Mouse (Mus musculus) hindbrain, embryonic 11.5 days (tissue): ENCODE data around the gene Golga4. TPM values are rescaled to one million over a fixed set of nuclear protein-coding genes. Genes with fewer than 3 reads are reported as not detected.

Experiments
- ATAC-seq: fragments of 200-750 bp; cut with Nextera tagmentation; 2 replicates; pipeline ENCODE4 v1.8.0; 2017; ENCODE audit warnings: mild to moderate bottlenecking, moderate TSS enrichment, moderate library complexity; ENCODE audit not compliant: low FRiP score
- DNase-seq: peaks from one replicate; pipeline ENCODE4 v3.0.0-alpha.2; 2015; ENCODE audit warnings: low spot score
- H3K27ac ChIP-seq: fragments of 300-500 bp; sonication (generic); 2 replicates; pipeline ENCODE4 v1.5.1; 2014; ENCODE audit warnings: mild to moderate bottlenecking, low read depth, low read length
- H3K27me3 ChIP-seq: fragments of 300-500 bp; sonication (generic); 2 replicates; pipeline ENCODE4 v1.6.1; 2014; ENCODE audit warnings: mild to moderate bottlenecking, low read length, moderate library complexity, mixed read lengths; ENCODE audit not compliant: control insufficient read depth, insufficient read depth
- H3K36me3 ChIP-seq: fragments of 300-500 bp; sonication (generic); 2 replicates; pipeline ENCODE4 v1.6.1; 2014; ENCODE audit warnings: mild to moderate bottlenecking, low read length, moderate library complexity, mixed read lengths; ENCODE audit not compliant: control insufficient read depth, insufficient read depth
- H3K4me1 ChIP-seq: fragments of 300-500 bp; sonication (generic); replicated peaks from 2 replicates; pipeline ENCODE4 v1.6.1; 2014; ENCODE audit warnings: low read length, mixed read lengths; ENCODE audit not compliant: control insufficient read depth, insufficient read depth
- H3K4me2 ChIP-seq: fragments of 300-500 bp; sonication (generic); replicated peaks from 2 replicates; pipeline ENCODE4 v1.6.1; 2014; ENCODE audit warnings: mild to moderate bottlenecking, low read depth, low read length
- H3K4me3 ChIP-seq: fragments of 300-500 bp; sonication (generic); 2 replicates; pipeline ENCODE4 v1.5.1; 2014; ENCODE audit warnings: low read depth, low read length
- H3K9ac ChIP-seq: fragments of 300-500 bp; sonication (generic); 2 replicates; pipeline ENCODE4 v1.6.1; 2014; ENCODE audit warnings: low read depth, low read length
- H3K9me3 ChIP-seq: fragments of 300-500 bp; sonication (generic); 2 replicates; pipeline ENCODE4 v1.6.1; 2016; ENCODE audit warnings: low read length; ENCODE audit not compliant: control insufficient read depth
- WGBS: fragments of 180-500 bp; shearing (Covaris S2); extraction: QIAGEN DNeasy Blood & Tissue Kit; methylation state at CpG from one replicate; pipeline ENCODE4 v1.1.7; 2014; 5-methylcytosine and 5-hydroxymethylcytosine counted together
- polyA plus RNA-seq: library from polyadenylated mRNA; unstranded; fragments of >200 nt; fragmentation: Nextera tagmentation; extraction: Ambion mirVana; gene quantifications from 2 replicates; pipeline ENCODE4 v1.2.1, GENCODE M21; 2014

The Golga4 gene
- polyA plus RNA-seq, 1 experiment from 2014 or later: 64.8 TPM

GRCm38 (mm10) chr9:118487096-118487395, 19.0 kb upstream of the Golga4 start:
- Histone ChIP-seq H3K27me3 (peaks cover 67% of the 10 kb centered on the region), H3K4me2 (no peak overlapping the region), H3K9ac (no peak overlapping the region), H3K9me3 (no peaks in the 10 kb centered on the region), H3K4me1 (no peaks in the 10 kb centered on the region), H3K27ac (no peak overlapping the region), H3K4me3 (no peak overlapping the region), H3K36me3 (no peaks in the 10 kb centered on the region)
- DNase-seq (peak; percentile 46), ATAC-seq (no peak)
- WGBS: under 1% methylated on average over 9 of the region's 9 CpGs

DNA sequence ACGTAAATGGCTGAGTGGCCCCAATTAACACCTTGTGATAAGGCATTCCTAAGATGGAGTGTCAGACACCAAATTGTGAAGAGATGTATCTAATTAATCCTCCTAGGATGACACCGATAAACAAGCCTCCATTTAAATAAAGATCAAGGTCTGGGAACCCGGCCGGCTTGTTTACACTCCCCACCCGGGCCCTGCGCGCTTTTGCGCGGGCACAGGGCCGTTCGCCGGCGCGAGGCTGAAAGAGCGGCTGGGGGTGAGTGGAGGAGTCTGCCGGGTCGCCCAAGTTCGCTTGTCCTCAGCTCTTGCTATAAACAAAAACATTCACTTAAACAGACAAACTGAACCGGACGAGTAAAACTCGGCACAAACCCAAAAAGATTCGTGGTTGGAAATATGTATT, 18.4 kb upstream of the Golga4 start:
- no peaks in the 10 kb centered on the region for H3K36me3 ChIP-seq
- peak; percentile 56 for DNase-seq

DNA sequence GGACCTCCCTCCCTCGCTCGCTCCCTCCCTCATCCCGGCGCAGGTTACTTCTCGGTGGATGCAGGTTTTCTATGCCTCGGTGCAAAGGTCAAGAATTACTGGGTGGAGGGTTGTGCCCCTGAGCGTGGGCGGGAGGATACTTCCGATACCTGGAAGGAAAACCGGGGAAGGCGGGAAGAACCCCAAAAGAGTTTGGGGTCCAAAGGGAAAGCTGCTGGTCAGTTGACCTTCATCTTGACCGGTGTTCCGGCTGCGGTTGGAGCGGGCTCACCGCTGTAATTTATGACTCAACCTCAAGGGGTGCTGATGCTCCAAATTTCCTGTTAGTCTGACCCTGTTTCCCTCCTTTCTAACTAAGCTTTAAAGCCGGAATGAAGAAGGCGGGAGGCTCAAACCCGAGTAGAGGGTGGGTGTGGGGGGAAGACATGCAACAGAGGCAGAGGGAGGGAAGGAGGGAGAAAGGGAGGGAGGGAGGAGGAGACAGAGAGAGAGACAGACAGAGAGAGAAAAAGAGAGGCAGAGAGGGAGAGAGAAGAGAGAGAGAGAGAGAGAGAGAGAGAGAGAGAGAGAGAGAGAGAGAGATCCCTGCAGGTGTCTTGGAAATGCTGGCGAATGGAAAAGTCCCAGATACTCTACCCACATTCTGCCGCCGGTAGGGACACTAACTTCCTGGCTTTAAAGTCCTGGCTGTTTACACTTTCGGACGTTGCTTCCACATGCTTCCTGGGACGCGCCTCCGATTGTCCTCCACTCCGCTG, 17.8 kb upstream of the Golga4 start:
- peak; percentile 58; the same call in 1 of the 2 replicates for ATAC-seq
- Histone ChIP-seq H3K36me3 (no peaks in the 10 kb centered on the region), H3K4me1 (no peaks in the 10 kb centered on the region), H3K4me3 (peak overlapping the region; percentile 15), H3K27ac (no peak overlapping the region), H3K4me2 (peak overlapping the region; percentile 37), H3K9ac (no peak overlapping the region), H3K27me3 (peaks cover 58% of the 10 kb centered on the region), H3K9me3 (no peaks in the 10 kb centered on the region)
- peak; percentile 74 for DNase-seq
- under 1% methylated on average over 28 of the region's 28 CpGs for WGBS

More for the DNA sequence above, 18.4 kb upstream of the Golga4 start:
- H3K4me1 ChIP-seq: no peaks in the 10 kb centered on the region
- ATAC-seq: no peak
- H3K9me3 ChIP-seq: no peaks in the 10 kb centered on the region
- H3K27ac ChIP-seq: no peak overlapping the region
- peak overlapping the region; percentile 37; the same call in 1 of the 2 replicates for H3K4me2 ChIP-seq
- no peak overlapping the region for H3K4me3 ChIP-seq
- 1% methylated on average over 22 of the region's 22 CpGs for WGBS
- no peak overlapping the region for H3K9ac ChIP-seq
- peaks cover 63% of the 10 kb centered on the region for H3K27me3 ChIP-seq

GRCm38 (mm10) chr9:118488896-118489578, 17.0 kb upstream of the Golga4 start:
- Histone ChIP-seq H3K27ac (no peak overlapping the region), H3K9ac (no peak overlapping the region), H3K4me1 (no peaks in the 10 kb centered on the region), H3K27me3 (peaks cover 53% of the 10 kb centered on the region), H3K9me3 (no peaks in the 10 kb centered on the region), H3K36me3 (no peaks in the 10 kb centered on the region), H3K4me3 (peak overlapping the region; percentile 21; the same call in 1 of the 2 replicates), H3K4me2 (peak overlapping the region; percentile 46)
- ATAC-seq (no peak), DNase-seq (peak; percentile 55)
- under 1% methylated on average over 20 of the region's 20 CpGs for WGBS

GRCm38 (mm10) chr9:118489579-118490019, 16.5 kb upstream of the Golga4 start:
- under 1% methylated on average over 16 of the region's 16 CpGs for WGBS

GRCm38 (mm10) chr9:118491195-118491594, 14.9 kb upstream of the Golga4 start:
- ATAC-seq: no peak
- H3K36me3 ChIP-seq: no peaks in the 10 kb centered on the region
- DNase-seq: no peak
- no peak overlapping the region for H3K27ac ChIP-seq
- H3K9me3 ChIP-seq: no peaks in the 10 kb centered on the region
- no peak overlapping the region for H3K9ac ChIP-seq
- 81% methylated on average over 4 of the region's 4 CpGs for WGBS
- H3K4me2 ChIP-seq: no peak overlapping the region
- no peaks in the 10 kb centered on the region for H3K4me1 ChIP-seq
- no peak overlapping the region for H3K4me3 ChIP-seq
- peaks cover 37% of the 10 kb centered on the region for H3K27me3 ChIP-seq

More at GRCm38 (mm10) chr9:118489579-118490019, 16.5 kb upstream of the Golga4 start:
- Histone ChIP-seq H3K4me3 (peak overlapping the region; percentile 21; the same call in 1 of the 2 replicates), H3K27me3 (peaks cover 48% of the 10 kb centered on the region), H3K4me2 (peak overlapping the region; percentile 46; the same call in 1 of the 2 replicates), H3K27ac (no peak overlapping the region), H3K4me1 (no peaks in the 10 kb centered on the region), H3K9ac (0 out of 2 replicates have a peak overlapping the region, but pooled peaks have one; percentile 29), H3K9me3 (no peaks in the 10 kb centered on the region), H3K36me3 (no peaks in the 10 kb centered on the region)
- ATAC-seq (peak; percentile 76), DNase-seq (peak; percentile 86)

- Histone ChIP-seq H3K36me3 (no peaks in the 10 kb centered on the region), H3K4me2 (no peak overlapping the region), H3K9ac (no peak overlapping the region), H3K4me1 (no peaks in the 10 kb centered on the region), H3K27me3 (peaks cover 18% of the 10 kb centered on the region), H3K9me3 (no peaks in the 10 kb centered on the region), H3K27ac (no peak overlapping the region), H3K4me3 (no peak overlapping the region)
- WGBS: 93% methylated on average over 8 of the region's 8 CpGs
- ATAC-seq (no peak), DNase-seq (no peak)
Observed at GRCm38 (mm10) chr9:118492932-118493698, 13.0 kb upstream of the Golga4 start.

GRCm38 (mm10) chr9:118494106-118494505, 12.0 kb upstream of the Golga4 start:
- Histone ChIP-seq H3K4me1 (no peaks in the 10 kb centered on the region), H3K9me3 (no peaks in the 10 kb centered on the region), H3K4me2 (no peak overlapping the region), H3K9ac (no peak overlapping the region), H3K27ac (no peak overlapping the region), H3K4me3 (no peak overlapping the region), H3K27me3 (peaks cover 10% of the 10 kb centered on the region), H3K36me3 (no peaks in the 10 kb centered on the region)
- 87% methylated on average over 5 of the region's 5 CpGs for WGBS
- DNase-seq (no peak), ATAC-seq (no peak)
